Mouse (Mus musculus): ENCODE measurements around the gene Vps37b. TPM values are rescaled to one million over a fixed set of nuclear protein-coding genes. Genes with fewer than 3 reads are reported as not detected.

Gene Vps37b
- polyA plus RNA-seq (2016; fragmentation: Nextera tagmentation; extraction: Ambion mirVana): 42.5 and 42.8 TPM in 2 replicates

- Histone ChIP-seq H3K36me3 (peaks cover 7% of the 10 kb centered on the region; the same call in 1 of the 2 replicates), H3K9me3 (no peaks in the 10 kb centered on the region), H3K4me1 (peaks cover 26% of the 10 kb centered on the region), H3K27me3 (no peaks in the 10 kb centered on the region), H3K27ac (peak within 1 kb of the TSS; percentile 93), H3K9ac (peak within 1 kb of the TSS; percentile 92), H3K4me3 (peak within 1 kb of the TSS; percentile 81), H3K4me2 (replicated peaks) (peak within 1 kb of the TSS; percentile 83)
- peak; percentile 66; the same call in 1 of the 2 replicates for ATAC-seq (ENCODE audit: insufficient number of reproducible peaks, insufficient read depth, low FRiP score, low TSS enrichment)
- WGBS: under 1% methylated on average over 52 of the region's 52 CpGs
These were observed at the start of gene Vps37b for GRCm38 (mm10) chr5:124032001-124032508. Gene Vps37b, minus strand, starts transcription at chr5:124032270.

DNA sequence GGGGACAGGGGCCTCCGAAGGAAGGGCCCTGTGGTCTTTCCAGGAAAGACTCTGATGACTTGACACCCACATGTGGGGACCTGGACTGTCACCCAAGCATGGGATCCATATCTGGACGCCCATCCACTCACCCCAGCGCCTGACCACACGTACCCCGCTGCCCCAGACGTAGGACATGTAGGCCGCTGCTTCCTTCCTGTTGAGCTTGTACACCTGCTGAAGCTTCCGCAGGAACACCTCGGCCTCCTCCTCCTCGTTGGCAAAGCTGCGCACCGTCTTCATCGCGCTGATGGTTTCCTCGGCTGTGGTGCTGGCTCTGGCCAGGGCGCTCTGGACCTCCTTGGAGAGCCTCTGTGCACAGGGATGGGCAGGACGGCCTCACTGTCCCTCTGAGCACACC lies 47.8 kb upstream of the Vps37b start:
- Histone ChIP-seq H3K9ac (no peak overlapping the region), H3K36me3 (no peaks in the 10 kb centered on the region), H3K27me3 (no peaks in the 10 kb centered on the region), H3K27ac (no peak overlapping the region), H3K4me2 (replicated peaks) (no peak overlapping the region), H3K4me3 (no peak overlapping the region), H3K9me3 (no peaks in the 10 kb centered on the region), H3K4me1 (peaks cover 10% of the 10 kb centered on the region; the same call in 1 of the 2 replicates)
- WGBS: 92% methylated on average over 17 of the region's 17 CpGs
- ATAC-seq (ENCODE audit: insufficient number of reproducible peaks, insufficient read depth, low FRiP score, low TSS enrichment): no peak

GRCm38 (mm10) chr5:124078794-124079416 lies 46.8 kb upstream of the Vps37b start:
- Histone ChIP-seq H3K27ac (no peak overlapping the region), H3K27me3 (no peaks in the 10 kb centered on the region), H3K4me1 (peaks cover 13% of the 10 kb centered on the region; the same call in 1 of the 2 replicates), H3K9me3 (no peaks in the 10 kb centered on the region), H3K36me3 (no peaks in the 10 kb centered on the region), H3K4me3 (no peak overlapping the region), H3K9ac (no peak overlapping the region), H3K4me2 (replicated peaks) (no peak overlapping the region)
- WGBS: 59% methylated on average over 9 of the region's 9 CpGs
- ATAC-seq (ENCODE audit: insufficient number of reproducible peaks, insufficient read depth, low FRiP score, low TSS enrichment): no peak

GRCm38 (mm10) chr5:124077856-124078460 lies 45.9 kb upstream of the Vps37b start:
- Histone ChIP-seq H3K4me3 (no peak overlapping the region), H3K9ac (no peak overlapping the region), H3K36me3 (no peaks in the 10 kb centered on the region), H3K4me2 (replicated peaks) (no peak overlapping the region), H3K27me3 (no peaks in the 10 kb centered on the region), H3K27ac (no peak overlapping the region), H3K4me1 (peaks cover 19% of the 10 kb centered on the region; the same call in 1 of the 2 replicates), H3K9me3 (no peaks in the 10 kb centered on the region)
- WGBS: 59% methylated on average over 6 of the region's 6 CpGs
- ATAC-seq (ENCODE audit: insufficient number of reproducible peaks, insufficient read depth, low FRiP score, low TSS enrichment): no peak

DNA sequence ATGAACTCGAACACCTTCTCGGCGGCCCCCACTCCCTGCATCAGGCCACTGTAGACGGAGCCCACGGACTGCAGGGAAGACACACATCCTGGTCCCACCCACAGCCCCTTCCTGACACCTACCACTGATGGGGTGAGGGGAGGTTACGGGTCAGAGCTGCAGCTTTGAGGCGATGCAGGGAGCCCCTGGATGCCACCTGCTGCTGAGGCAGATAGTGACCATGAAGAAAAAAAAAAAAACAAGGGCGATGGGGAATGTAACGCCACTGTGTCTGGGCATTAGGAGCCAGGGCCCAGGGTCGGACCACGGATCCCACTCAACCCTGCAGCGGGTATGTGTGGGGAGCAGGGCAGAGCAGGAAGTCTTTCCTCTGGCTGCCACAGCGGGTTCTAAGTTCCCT lies 45.2 kb upstream of the Vps37b start:
- ATAC-seq (ENCODE audit: insufficient number of reproducible peaks, insufficient read depth, low FRiP score, low TSS enrichment): no peak
- 78% methylated on average over 13 of the region's 13 CpGs for WGBS

GRCm38 (mm10) chr5:124076559-124076958 lies 44.5 kb upstream of the Vps37b start:
- Histone ChIP-seq H3K27me3 (no peaks in the 10 kb centered on the region), H3K27ac (no peak overlapping the region), H3K9ac (no peak overlapping the region), H3K4me3 (no peak overlapping the region), H3K4me1 (peaks cover 23% of the 10 kb centered on the region; the same call in 1 of the 2 replicates), H3K9me3 (no peaks in the 10 kb centered on the region), H3K36me3 (no peaks in the 10 kb centered on the region), H3K4me2 (replicated peaks) (no peak overlapping the region)
- ATAC-seq (ENCODE audit: insufficient number of reproducible peaks, insufficient read depth, low FRiP score, low TSS enrichment): no peak
- 53% methylated on average over 9 of the region's 9 CpGs for WGBS

More for the DNA sequence above, 45.2 kb upstream of the Vps37b start:
- Histone ChIP-seq H3K9ac (no peak overlapping the region), H3K4me1 (peaks cover 19% of the 10 kb centered on the region; the same call in 1 of the 2 replicates), H3K27me3 (no peaks in the 10 kb centered on the region), H3K27ac (no peak overlapping the region), H3K36me3 (no peaks in the 10 kb centered on the region), H3K4me2 (replicated peaks) (no peak overlapping the region), H3K9me3 (no peaks in the 10 kb centered on the region), H3K4me3 (no peak overlapping the region)

DNA sequence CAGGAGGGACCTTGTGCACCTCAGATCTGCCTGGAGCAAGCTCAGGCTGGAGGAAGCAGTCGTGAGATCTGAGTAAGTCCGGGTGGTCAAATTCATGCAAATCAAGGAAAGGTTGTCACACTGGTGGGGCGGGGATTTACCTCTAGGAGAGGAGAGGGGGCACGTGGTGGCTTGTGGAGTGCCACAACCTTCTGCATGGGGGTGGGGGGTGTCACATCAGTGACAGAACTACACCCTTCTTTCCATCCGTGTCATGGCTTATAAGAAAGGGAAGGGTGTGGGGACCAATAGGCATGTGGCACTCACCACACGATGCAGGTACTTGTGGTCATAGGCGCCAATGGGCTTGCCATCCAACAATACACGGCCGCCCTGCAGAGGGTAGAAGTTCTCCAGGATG lies 43.6 kb upstream of the Vps37b start:
- no peak overlapping the region for H3K4me3 ChIP-seq
- no peak overlapping the region for H3K9ac ChIP-seq
- ATAC-seq (ENCODE audit: insufficient number of reproducible peaks, insufficient read depth, low FRiP score, low TSS enrichment): no peak
- no peaks in the 10 kb centered on the region for H3K9me3 ChIP-seq
- no peaks in the 10 kb centered on the region for H3K27me3 ChIP-seq
- WGBS: 70% methylated on average over 9 of the region's 9 CpGs
- H3K4me1 ChIP-seq: peaks cover 24% of the 10 kb centered on the region; the same call in 1 of the 2 replicates
- H3K36me3 ChIP-seq: no peaks in the 10 kb centered on the region
- peak overlapping the region; percentile 26; the same call in 1 of the 2 replicates for H3K27ac ChIP-seq
- H3K4me2 ChIP-seq (replicated peaks): no peak overlapping the region

GRCm38 (mm10) chr5:124074845-124075307 lies 42.8 kb upstream of the Vps37b start:
- 49% methylated on average over 10 of the region's 10 CpGs for WGBS
- H3K4me1 ChIP-seq: peaks cover 24% of the 10 kb centered on the region; the same call in 1 of the 2 replicates
- no peak overlapping the region for H3K9ac ChIP-seq
- H3K36me3 ChIP-seq: no peaks in the 10 kb centered on the region
- H3K9me3 ChIP-seq: no peaks in the 10 kb centered on the region
- ATAC-seq (ENCODE audit: insufficient number of reproducible peaks, insufficient read depth, low FRiP score, low TSS enrichment): no peak
- no peak overlapping the region for H3K4me2 ChIP-seq (replicated peaks)
- no peaks in the 10 kb centered on the region for H3K27me3 ChIP-seq
- H3K27ac ChIP-seq: peak overlapping the region; percentile 26; the same call in 1 of the 2 replicates
- no peak overlapping the region for H3K4me3 ChIP-seq

DNA sequence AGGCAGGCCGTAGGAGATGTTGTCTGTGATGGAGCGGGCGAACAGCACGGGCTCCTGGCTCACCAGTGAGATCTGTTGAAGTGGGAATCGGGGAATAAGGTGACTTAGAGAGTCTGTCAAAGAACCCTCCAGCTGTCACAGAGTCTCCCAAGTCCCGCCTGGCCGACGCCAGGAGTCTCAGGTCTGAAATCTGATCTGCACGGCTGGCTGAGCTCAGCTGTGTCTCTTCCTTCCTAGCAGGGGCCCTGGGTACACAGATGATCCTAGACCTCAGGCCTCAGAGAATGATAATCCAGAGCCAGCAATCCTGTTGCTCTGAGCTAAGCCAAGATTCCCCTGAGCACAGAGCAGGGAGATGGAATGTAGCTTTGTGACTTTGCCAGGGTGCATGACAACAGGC lies 41.6 kb upstream of the Vps37b start:
- no peaks in the 10 kb centered on the region for H3K36me3 ChIP-seq
- no peak overlapping the region for H3K4me2 ChIP-seq (replicated peaks)
- no peaks in the 10 kb centered on the region for H3K27me3 ChIP-seq
- H3K9ac ChIP-seq: no peak overlapping the region
- no peak overlapping the region for H3K27ac ChIP-seq
- H3K4me3 ChIP-seq: no peak overlapping the region
- peaks cover 24% of the 10 kb centered on the region; the same call in 1 of the 2 replicates for H3K4me1 ChIP-seq
- peak; percentile 16; the same call in 1 of the 2 replicates for ATAC-seq (ENCODE audit: insufficient number of reproducible peaks, insufficient read depth, low FRiP score, low TSS enrichment)
- WGBS: 30% methylated on average over 9 of the region's 9 CpGs
- no peaks in the 10 kb centered on the region for H3K9me3 ChIP-seq

DNA sequence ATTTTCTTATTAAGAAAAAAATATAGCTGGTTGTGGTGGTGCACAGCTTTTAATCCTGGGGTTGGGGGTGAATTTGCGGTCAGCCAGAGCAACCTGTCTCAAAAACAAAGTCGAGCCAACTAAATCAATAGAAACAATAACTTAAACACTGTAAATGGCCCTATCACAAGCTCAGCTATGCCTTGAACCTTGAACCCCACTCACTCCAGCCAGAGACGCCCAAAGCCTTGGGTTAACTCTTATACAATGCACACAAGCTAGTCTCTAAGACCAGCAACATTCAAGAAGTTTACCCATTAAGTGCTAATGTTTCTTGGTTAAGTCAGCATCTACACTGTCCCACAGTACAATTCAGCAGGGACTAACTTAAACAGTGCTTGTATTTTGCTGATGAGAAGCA lies 37.6 kb upstream of the Vps37b start:
- peaks cover 11% of the 10 kb centered on the region; the same call in 1 of the 2 replicates for H3K4me1 ChIP-seq
- no peaks in the 10 kb centered on the region for H3K36me3 ChIP-seq
- no peaks in the 10 kb centered on the region for H3K9me3 ChIP-seq
- H3K9ac ChIP-seq: no peak overlapping the region
- H3K4me3 ChIP-seq: no peak overlapping the region
- 81% methylated on average over 3 of the region's 3 CpGs for WGBS
- H3K4me2 ChIP-seq (replicated peaks): no peak overlapping the region
- ATAC-seq (ENCODE audit: insufficient number of reproducible peaks, insufficient read depth, low FRiP score, low TSS enrichment): no peak
- H3K27ac ChIP-seq: no peak overlapping the region
- H3K27me3 ChIP-seq: no peaks in the 10 kb centered on the region

DNA sequence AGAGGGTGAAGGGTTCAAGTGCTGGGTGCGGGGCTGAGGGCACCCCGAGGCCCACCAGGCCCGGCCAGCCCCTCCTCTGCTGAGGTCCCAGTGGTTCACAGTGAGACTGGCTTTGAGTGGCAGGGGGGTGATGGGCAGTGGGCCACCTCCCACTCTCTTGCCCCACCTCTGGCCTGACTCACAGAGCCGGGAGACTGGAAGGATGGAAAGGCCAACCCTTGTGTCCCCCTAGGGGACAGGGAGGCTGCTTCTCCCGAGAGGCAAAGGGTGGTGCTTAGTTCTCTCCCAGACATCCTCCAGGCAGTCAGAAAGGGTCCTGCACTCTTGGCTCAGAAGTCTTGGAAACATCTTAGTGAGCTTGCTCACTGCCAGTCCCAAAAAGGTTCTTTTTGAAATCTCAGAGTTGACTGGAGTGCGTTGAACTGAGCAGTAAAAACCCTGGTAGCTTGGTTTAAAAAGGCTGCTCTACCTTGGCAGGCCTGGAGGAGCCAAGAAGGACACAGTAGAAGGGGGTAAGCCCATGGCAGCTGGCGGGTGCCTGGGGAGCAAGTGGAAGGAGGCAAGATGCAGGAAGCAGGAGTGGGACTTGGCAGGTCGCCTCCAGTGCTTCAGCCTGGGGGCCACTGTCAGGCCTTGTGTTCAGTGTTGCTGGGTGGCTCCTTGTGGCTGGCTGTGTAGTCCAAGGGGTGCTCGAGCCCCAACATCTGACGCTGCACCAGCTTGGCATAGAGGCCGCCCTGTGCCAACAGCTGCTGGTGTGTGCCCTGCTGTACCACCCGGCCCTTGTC lies 30.2 kb upstream of the Vps37b start:
- Histone ChIP-seq H3K27ac (no peak overlapping the region), H3K27me3 (no peaks in the 10 kb centered on the region)
- ATAC-seq (ENCODE audit: insufficient number of reproducible peaks, insufficient read depth, low FRiP score, low TSS enrichment): no peak

More for the DNA sequence above, 30.2 kb upstream of the Vps37b start:
- Histone ChIP-seq H3K4me3 (no peak overlapping the region), H3K9ac (no peak overlapping the region), H3K4me2 (replicated peaks) (no peak overlapping the region), H3K36me3 (no peaks in the 10 kb centered on the region), H3K9me3 (no peaks in the 10 kb centered on the region), H3K4me1 (no peaks in the 10 kb centered on the region)
- 67% methylated on average over 12 of the region's 12 CpGs for WGBS

Measured in embryonic facial prominence, embryonic 12.5 days (tissue).